13 mouse cellular contexts compared by ENCODE assay signal in genomic region chr15:100749751-100750538, GRCm38 (mm10). TPM values are rescaled to one million over a fixed set of nuclear protein-coding genes. Genes with fewer than 3 reads are reported as not detected.
DNase-seq lines count a peak whose midpoint lies in the region; ATAC-seq and TF ChIP-seq lines count a peak whose summit lies in the region.
"Had no signal": no experiment of that assay in that cellular context is flagged by ENCODE, and none has a peak within 500 bp of the region (broad histone marks: within the 10 kb centered on the region; RNA-seq: fewer than 3 reads in every experiment).

No protein-coding gene starts in this region.

- H3K27me3 ChIP-seq in liver, embryonic 11.5 days (replicated peaks; ENCODE audit: control insufficient read depth, insufficient read depth, low read length), result no peaks in the 10 kb centered on the region
- H3K27me3 ChIP-seq in intestine, postnatal 0 days (replicated peaks; ENCODE audit: control insufficient read depth, insufficient read depth, low read length), result no peaks in the 10 kb centered on the region
- H3K27me3 ChIP-seq: hindbrain, embryonic 15.5 days had no signal

- peaks cover 16% of the 10 kb centered on the region for H3K4me1 ChIP-seq in liver, embryonic 11.5 days (replicated peaks; ENCODE audit: control insufficient read depth, insufficient read depth, low read length)
- H3K4me1 ChIP-seq in intestine, postnatal 0 days (replicated peaks; ENCODE audit: control insufficient read depth, insufficient read depth, low read length), result 0 out of 2 replicates have a peak, but pooled peaks cover 3% of the 10 kb centered on the region

- H3K36me3 ChIP-seq in liver, embryonic 11.5 days (ENCODE audit: control insufficient read depth, insufficient read depth, low read length), result no peaks in the 10 kb centered on the region
- no peaks in the 10 kb centered on the region for H3K36me3 ChIP-seq in intestine, postnatal 0 days (ENCODE audit: control insufficient read depth, insufficient read depth)
- H3K36me3 ChIP-seq: hindbrain, embryonic 15.5 days; lung, embryonic 15.5 days; neural tube, embryonic 13.5 days had no signal

- H3K27ac ChIP-seq in liver, embryonic 11.5 days (ENCODE audit: low read depth, low read length), result no peak overlapping the region
- no peak overlapping the region for H3K27ac ChIP-seq in intestine, postnatal 0 days (ENCODE audit: low read depth, low read length)
- H3K27ac ChIP-seq: hindbrain, embryonic 15.5 days; lung, embryonic 15.5 days; neural tube, embryonic 13.5 days had no signal

- H3K9ac ChIP-seq in liver, embryonic 11.5 days (ENCODE audit: low read depth, low read length), result no peak overlapping the region
- H3K9ac ChIP-seq in intestine, postnatal 0 days (ENCODE audit: low read depth, low read length), result no peak overlapping the region
- H3K9ac ChIP-seq: hindbrain, embryonic 15.5 days; lung, embryonic 15.5 days; neural tube, embryonic 13.5 days had no signal

- H3K9me3 ChIP-seq in liver, embryonic 11.5 days (ENCODE audit: control insufficient read depth, low read length), result no peaks in the 10 kb centered on the region
- no peaks in the 10 kb centered on the region for H3K9me3 ChIP-seq in intestine, postnatal 0 days (ENCODE audit: control insufficient read depth)
- H3K9me3 ChIP-seq: hindbrain, embryonic 15.5 days; lung, embryonic 15.5 days; neural tube, embryonic 13.5 days had no signal

- H3K4me2 ChIP-seq in liver, embryonic 11.5 days, result no peak overlapping the region
- H3K4me2 ChIP-seq in intestine, postnatal 0 days (replicated peaks; ENCODE audit: low read depth), result no peak overlapping the region
- H3K4me2 ChIP-seq: hindbrain, embryonic 15.5 days; lung, embryonic 15.5 days; neural tube, embryonic 13.5 days had no signal

- no peak for TF ChIP-seq CTCF in intestine, postnatal 0 days (IDR thresholded peaks at IDR 0.05; ENCODE audit: low read depth)

- 60% methylated on average over 10 of the region's 10 CpGs for WGBS in liver, embryonic 11.5 days
- WGBS in intestine, postnatal 0 days, result 32% methylated on average over 10 of the region's 10 CpGs

- DNase-seq in liver, result peak; percentile 44
- DNase-seq in liver, embryonic 11.5 days (ENCODE audit: low spot score), result no peak
- DNase-seq in T-cell, adult 2 months (ENCODE audit: low spot score), result peak; percentile 94
- no peak for DNase-seq in layer of hippocampus, postnatal 10 days (ENCODE audit: low spot score in 2 of 2)
- no peak for DNase-seq in ovary, postnatal 14 days (ENCODE audit: low spot score)
- no peak for DNase-seq in testis, postnatal 14 days (ENCODE audit: low spot score)
- DNase-seq: cerebellum, postnatal 25 days; heart, adult 18-20 months had no signal

- H3K4me3 ChIP-seq in liver, embryonic 11.5 days (ENCODE audit: low read depth, low read length), result no peak overlapping the region
- no peak overlapping the region for H3K4me3 ChIP-seq in intestine, postnatal 0 days (ENCODE audit: low read depth, low read length)
- H3K4me3 ChIP-seq: hindbrain, embryonic 15.5 days; lung, embryonic 15.5 days; neural tube, embryonic 13.5 days had no signal

- no peak for ATAC-seq in liver, embryonic 11.5 days (replicated peaks; ENCODE audit: low FRiP score)
- peak; percentile 39 for ATAC-seq in intestine, postnatal 0 days
- ATAC-seq in monocyte, adult 5-6 weeks (replicated peaks; ENCODE audit: insufficient number of reproducible peaks, low FRiP score, low TSS enrichment, poor library complexity, severe bottlenecking), result peak; percentile 92

RNA-seq across cellular contexts. Expression of gene Slc4a8, which starts 11.6 kb away (rescaled TPM):
- polyA plus RNA-seq in liver, embryonic 11.5 days (2014; fragmentation: Nextera tagmentation; extraction: Ambion mirVana), result 1.5 TPM in 2 replicates
- polyA plus RNA-seq in intestine, postnatal 0 days (2015; fragmentation: Nextera tagmentation; extraction: Ambion mirVana), result 1.4 and 2.8 TPM in 2 replicates
- 0.11 to 3.9 TPM (median 2.0 TPM) in 3 replicates for total RNA-seq in monocyte, adult 5-6 weeks (2017)
- total RNA-seq in layer of hippocampus, postnatal 10 days (2021), result 10 to 100 TPM; 82.1 to 84.7 TPM

RNA-seq across cellular contexts. Expression of gene Galnt6, which starts 20.8 kb away (rescaled TPM):
- 1.2 and 1.6 TPM in 2 replicates for polyA plus RNA-seq in liver, embryonic 11.5 days (2014; fragmentation: Nextera tagmentation; extraction: Ambion mirVana)
- 65.3 and 72.5 TPM in 2 replicates for polyA plus RNA-seq in intestine, postnatal 0 days (2015; fragmentation: Nextera tagmentation; extraction: Ambion mirVana)
- total RNA-seq in monocyte, adult 5-6 weeks (2017), result 43.8 to 60.6 TPM (median 51.3 TPM) in 3 replicates
- under 1 TPM; 0.49 to 0.87 TPM for total RNA-seq in layer of hippocampus, postnatal 10 days (2021)

Comparison
In these comparisons a context has a peak if more than half of its experiments do, and no peak if none do; other contexts are left out.
1. DNase-seq: peak in liver (single experiment) and T-cell, adult 2 months (single experiment); none in liver, embryonic 11.5 days (single experiment), layer of hippocampus, postnatal 10 days (0 of 2), ovary, postnatal 14 days (single experiment) and testis, postnatal 14 days (single experiment).
2. RNA of gene Slc4a8, which starts 11.6 kb away (total RNA-seq): 82.1 to 84.7 TPM in layer of hippocampus, postnatal 10 days; 0.11 to 3.9 TPM in monocyte, adult 5-6 weeks; every median in the first group is over 10 times any median in the second.
3. RNA of gene Galnt6, which starts 20.8 kb away (total RNA-seq): 43.8 to 60.6 TPM in monocyte, adult 5-6 weeks; 0.49 to 0.87 TPM in layer of hippocampus, postnatal 10 days; every median in the first group is over 10 times any median in the second.